Mouse (Mus musculus) spleen, adult 2 months (tissue): ENCODE data around the gene Asf1b. TPM values are rescaled to one million over a fixed set of nuclear protein-coding genes. Genes with fewer than 3 reads are reported as not detected.
A peak's percentile ranks its signal among the peaks of the same experiment; 100 is the strongest.

Source experiments
- DNase-seq, 2 experiments: peaks; one replicate each; pipeline versions ENCODE4 v3.0.0 to v3.0.0-alpha.2; 2012 to 2021; ENCODE audit warnings: low spot score in 2 of 2, low read depth in 1 of 2
- H3K27ac ChIP-seq: fragments of 200-500 bp; 2 replicates; pipeline ENCODE4 v1.5.1; 2012; ENCODE audit warnings: low read length, inconsistent platforms; ENCODE audit not compliant: insufficient read depth
- H3K27me3 ChIP-seq: fragments of 200-500 bp; 2 replicates; pipeline ENCODE4 v1.6.1; 2012; ENCODE audit warnings: mild to moderate bottlenecking, moderate library complexity, low read length, inconsistent platforms; ENCODE audit not compliant: control insufficient read depth, insufficient read depth
- H3K36me3 ChIP-seq: fragments of 200-500 bp; 2 replicates; pipeline ENCODE4 v1.6.1; 2012; ENCODE audit warnings: mild to moderate bottlenecking, low read length, inconsistent platforms; ENCODE audit not compliant: control insufficient read depth, insufficient read depth
- H3K4me1 ChIP-seq: fragments of 200-500 bp; 2 replicates; pipeline ENCODE4 v1.6.1; 2011; ENCODE audit warnings: inconsistent platforms; ENCODE audit not compliant: control insufficient read depth, insufficient read depth, insufficient read length
- H3K4me3 ChIP-seq: fragments of 200-500 bp; 2 replicates; pipeline ENCODE4 v1.5.1; 2011; ENCODE audit warnings: mild to moderate bottlenecking, inconsistent platforms; ENCODE audit not compliant: insufficient read depth, insufficient read length; ENCODE audit errors: extremely low read depth
- CTCF ChIP-seq: fragments of 200-500 bp; IDR thresholded peaks from 2 replicates; pipeline ENCODE4 v1.5.1; 2011; ENCODE audit warnings: mild to moderate bottlenecking, inconsistent platforms; ENCODE audit not compliant: insufficient read depth, insufficient read length, insufficient replicate concordance; ENCODE audit errors: extremely low read depth
- POLR2A ChIP-seq: fragments of 200-500 bp; IDR thresholded peaks from 2 replicates; pipeline ENCODE4 v1.6.1; 2011; ENCODE audit warnings: low read depth, low read length, inconsistent platforms
- WGBS: fragments of 180-500 bp; shearing (Covaris S2); methylation state at CpG from one replicate; pipeline ENCODE4 v1.1.7; 2018; 5-methylcytosine and 5-hydroxymethylcytosine counted together
- polyA plus RNA-seq: library from polyadenylated mRNA; depleted of rRNA; stranded (reverse); fragments of >200 nt; gene quantifications from 2 replicates; pipeline ENCODE4 v1.2.3, GENCODE M21; 2012

Gene Asf1b
- polyA plus RNA-seq, 1 experiment = 33.2 TPM

DNA sequence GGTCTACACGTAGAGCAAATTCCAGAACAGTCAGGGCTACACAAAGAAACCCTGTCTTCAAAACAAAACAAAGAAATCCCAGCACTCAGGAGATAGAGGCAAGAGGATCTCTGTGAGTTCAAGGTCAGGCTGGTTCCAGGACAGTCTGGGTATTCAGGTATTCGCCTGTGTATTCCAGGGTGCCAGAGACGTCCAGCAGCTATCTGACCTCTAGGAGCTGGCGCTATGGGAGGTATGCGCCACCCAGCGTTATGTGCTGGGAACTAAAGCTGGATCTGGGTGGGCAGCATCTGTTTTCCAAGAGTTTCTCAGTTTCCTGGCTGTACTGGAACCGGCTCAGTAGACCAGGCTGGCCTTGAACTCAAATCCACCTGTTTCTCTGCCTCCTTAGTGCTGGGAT is 53.1 kb downstream of the Asf1b start:
- H3K27me3 ChIP-seq = peaks cover 19% of the 10 kb centered on the region
- peaks cover 24% of the 10 kb centered on the region for H3K4me1 ChIP-seq
- no peak overlapping the region for H3K4me3 ChIP-seq
- no peak overlapping the region for H3K27ac ChIP-seq
- TF ChIP-seq POLR2A = no peak
- no peak for TF ChIP-seq CTCF
- no peaks in the 10 kb centered on the region for H3K36me3 ChIP-seq
- no peak for DNase-seq
- WGBS = 77% methylated on average over 7 of the region's 7 CpGs

DNA sequence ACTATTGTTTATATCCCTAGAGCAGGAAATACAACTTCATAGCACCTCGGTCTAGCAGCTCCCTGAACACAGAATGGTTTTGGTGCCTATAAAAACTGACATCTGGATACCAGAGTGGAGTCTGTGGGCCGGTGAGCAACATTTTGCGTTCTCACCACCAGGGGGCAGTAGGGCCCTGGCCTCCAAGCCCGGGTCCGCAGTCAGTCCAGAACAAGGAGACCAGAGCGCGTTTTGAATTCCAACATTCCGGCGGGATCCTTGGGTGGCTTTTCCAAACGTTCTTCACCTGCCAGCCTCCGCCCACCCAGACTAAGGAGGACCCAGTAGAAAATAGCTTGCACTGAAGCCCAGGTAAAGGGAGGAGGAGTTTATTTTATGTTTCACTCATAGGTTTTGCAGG is 54.6 kb downstream of the Asf1b start:
- Histone ChIP-seq H3K4me3 (no peak overlapping the region), H3K27me3 (peaks cover 21% of the 10 kb centered on the region), H3K27ac (no peak overlapping the region), H3K36me3 (no peaks in the 10 kb centered on the region), H3K4me1 (peaks cover 21% of the 10 kb centered on the region)
- WGBS = 2% methylated on average over 11 of the region's 11 CpGs
- DNase-seq = peak in 1 of 2 experiments; percentile 77
- TF ChIP-seq POLR2A (no peak), CTCF (peak; percentile 88)

DNA sequence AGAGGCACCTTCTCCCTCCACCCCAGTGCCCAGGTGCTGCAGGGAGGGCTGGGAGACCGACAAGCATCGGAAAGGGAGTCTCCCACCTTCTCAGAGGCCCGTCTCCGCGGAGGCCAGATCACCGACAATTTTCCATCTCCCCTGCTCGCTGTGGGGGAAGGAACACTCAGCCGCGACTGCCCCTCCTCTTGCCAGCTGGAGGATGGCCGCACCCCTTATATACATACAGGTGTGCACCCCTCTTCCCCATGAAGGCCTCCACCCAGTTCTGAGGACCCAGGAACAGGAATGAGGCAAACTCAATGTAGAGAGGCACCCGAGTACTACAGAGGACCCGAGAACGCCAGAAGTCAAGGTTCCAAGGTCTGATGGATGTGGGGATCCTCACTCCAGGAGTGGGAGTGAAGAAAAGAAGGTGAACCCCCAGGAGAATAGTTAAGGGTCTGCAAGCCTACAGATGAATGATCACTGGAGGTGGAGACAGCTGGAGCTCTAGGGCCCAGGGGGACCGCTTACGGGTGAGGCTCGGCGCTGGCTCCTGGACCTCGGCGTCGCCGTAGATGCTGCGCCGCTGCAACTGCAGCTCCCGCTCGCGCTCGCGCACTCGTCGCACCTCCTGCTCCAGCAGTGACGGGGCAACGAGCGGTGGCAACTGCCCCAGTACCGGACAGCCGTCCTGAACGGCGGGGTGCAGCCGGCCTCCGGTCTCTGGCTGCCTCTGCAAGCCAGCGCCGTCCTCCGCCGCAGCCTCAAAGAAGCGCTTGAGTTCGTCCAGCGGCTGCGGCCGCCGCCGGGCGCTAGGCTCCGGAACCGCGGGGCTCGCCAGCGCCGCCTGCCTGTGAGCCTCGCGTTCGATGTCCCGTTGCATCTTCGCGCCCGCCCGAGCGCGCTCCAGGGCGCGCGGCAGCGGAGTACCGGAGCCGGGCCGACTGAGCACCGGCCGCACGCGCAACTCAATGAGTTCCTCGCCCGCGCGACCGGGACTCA is 55.6 kb downstream of the Asf1b start:
- peaks cover 17% of the 10 kb centered on the region for H3K4me1 ChIP-seq
- no peaks in the 10 kb centered on the region for H3K36me3 ChIP-seq
- WGBS = 3% methylated on average over 83 of the region's 83 CpGs
- peak overlapping the region; percentile 55; the same call in 1 of the 2 replicates for H3K4me3 ChIP-seq
- peaks cover 21% of the 10 kb centered on the region for H3K27me3 ChIP-seq
- H3K27ac ChIP-seq = no peak overlapping the region
- DNase-seq = peak in 1 of 2 experiments; percentile 71
- TF ChIP-seq POLR2A = no peak
- TF ChIP-seq CTCF = peak; percentile 60

DNA sequence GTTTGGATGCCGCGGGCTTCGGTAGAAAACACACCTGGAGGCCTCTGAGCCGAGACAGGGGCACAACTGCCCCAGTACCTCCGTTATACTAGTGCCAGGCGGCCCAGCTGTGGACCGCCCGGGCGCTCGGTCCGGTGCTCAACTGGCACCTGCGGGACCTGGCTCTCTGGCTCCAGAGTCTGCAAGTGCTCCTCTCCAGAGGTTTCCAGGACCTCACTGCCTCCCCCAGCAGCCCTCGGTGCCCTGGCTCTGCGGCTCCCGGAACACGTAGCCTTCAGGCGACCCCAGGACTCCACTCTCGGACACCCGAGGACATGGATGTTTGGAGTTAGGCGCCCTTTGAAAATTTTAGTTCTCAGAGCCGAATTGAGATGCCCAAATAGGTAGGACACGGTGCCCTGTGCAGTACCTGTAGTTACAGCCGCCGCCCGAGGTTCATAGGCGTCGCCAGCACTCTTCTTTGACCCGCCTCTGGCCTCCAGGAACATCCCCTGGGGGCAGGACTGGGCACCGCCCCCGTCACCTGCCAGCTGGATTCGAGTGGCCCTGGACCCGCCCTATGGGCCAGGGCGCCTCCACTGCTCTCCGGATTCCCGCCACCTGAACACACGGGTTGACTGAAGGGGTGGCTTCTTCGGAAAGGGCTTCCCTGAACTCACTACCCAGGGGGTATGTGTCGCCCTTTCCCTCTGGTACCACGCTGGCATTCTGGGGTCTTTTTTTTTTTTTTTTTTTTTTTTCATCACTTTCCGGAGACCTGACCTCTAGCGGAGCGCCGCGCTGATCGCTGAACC is 56.6 kb downstream of the Asf1b start, which contains the start of gene 2210011C24Rik:
Gene 2210011C24Rik, minus strand, starts transcription at position 467 of the 794 bp plus-strand sequence.
- Histone ChIP-seq H3K27ac (no peak within 1 kb of the TSS), H3K4me3 (peak within 1 kb of the TSS; percentile 55), H3K4me1 (peaks cover 17% of the 10 kb centered on the region), H3K27me3 (peaks cover 21% of the 10 kb centered on the region), H3K36me3 (no peaks in the 10 kb centered on the region)
- 2% methylated on average over 44 of the region's 45 CpGs for WGBS
- TF ChIP-seq CTCF = no peak
- no peak for TF ChIP-seq POLR2A
- no peak for DNase-seq

DNA sequence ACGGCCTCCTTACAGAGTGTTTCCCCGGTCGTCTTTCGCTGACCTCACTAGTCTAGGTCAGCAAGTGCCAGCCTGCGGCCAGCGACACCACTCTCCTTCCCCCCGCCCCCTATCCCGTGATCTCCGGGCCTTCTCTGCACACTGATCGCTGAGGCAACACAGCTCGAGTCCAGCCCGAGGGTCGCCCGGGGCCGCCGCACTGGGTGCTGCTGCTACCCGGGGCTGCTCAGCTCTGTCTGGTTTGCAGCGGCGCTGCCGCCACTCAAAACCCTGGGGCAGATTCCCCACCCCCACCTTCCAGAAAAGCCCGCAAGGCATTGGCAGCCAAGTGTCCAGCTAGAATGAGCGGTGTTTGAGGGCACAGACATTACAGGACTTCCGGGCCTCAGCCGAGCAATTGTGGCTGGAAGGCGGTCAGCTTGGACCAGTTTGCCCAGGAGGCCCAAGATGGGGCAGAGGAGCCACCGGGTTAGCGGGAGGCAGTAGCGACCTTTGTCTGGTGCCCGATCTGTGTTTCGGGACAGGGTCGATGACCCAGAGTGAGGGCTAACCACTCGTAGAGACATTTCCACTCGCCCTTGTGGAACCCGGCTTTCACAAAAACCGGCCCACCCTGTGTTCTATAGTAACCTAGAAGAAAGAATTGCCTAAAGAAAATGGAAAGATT is 57.3 kb downstream of the Asf1b start:
- no peak overlapping the region for H3K4me3 ChIP-seq
- DNase-seq = no peak
- no peak overlapping the region for H3K27ac ChIP-seq
- H3K4me1 ChIP-seq = peaks cover 17% of the 10 kb centered on the region
- H3K27me3 ChIP-seq = peaks cover 21% of the 10 kb centered on the region
- 25% methylated on average over 35 of the region's 35 CpGs for WGBS
- H3K36me3 ChIP-seq = no peaks in the 10 kb centered on the region
- TF ChIP-seq POLR2A (no peak), CTCF (no peak)

DNA sequence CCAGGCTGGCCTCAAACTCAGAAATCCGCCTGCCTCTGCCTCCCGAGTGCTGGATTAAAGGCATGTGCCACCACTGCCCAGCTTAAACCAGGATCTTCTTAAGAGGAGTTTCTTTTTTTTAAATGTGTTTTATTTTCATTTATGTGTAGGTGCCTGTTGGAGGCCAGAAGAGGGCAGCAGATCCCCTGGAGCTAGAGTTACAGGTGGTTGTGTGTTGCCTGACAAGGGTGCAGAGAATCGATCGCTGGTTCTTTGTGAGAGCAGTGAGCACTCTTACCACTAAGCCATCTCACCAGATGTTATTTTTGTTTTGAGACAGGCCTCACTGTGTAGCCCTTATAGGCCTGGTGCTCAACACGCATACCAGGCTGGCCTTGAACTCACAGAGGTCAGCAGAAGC is 60.5 kb downstream of the Asf1b start:
- no peak overlapping the region for H3K27ac ChIP-seq
- peaks cover 15% of the 10 kb centered on the region for H3K4me1 ChIP-seq
- no peaks in the 10 kb centered on the region for H3K36me3 ChIP-seq
- no peak overlapping the region for H3K4me3 ChIP-seq
- H3K27me3 ChIP-seq = peaks cover 18% of the 10 kb centered on the region
- 94% methylated on average over 5 of the region's 5 CpGs for WGBS
- TF ChIP-seq CTCF = no peak
- no peak for DNase-seq
